Mouse (Mus musculus): Measurements from ENCODE around the gene Tbl3. TPM values are rescaled to one million over a fixed set of nuclear protein-coding genes. Genes with fewer than 3 reads are reported as not detected.

Gene Tbl3
- polyA plus RNA-seq, 1 experiment from 2014 or later: 62.4 TPM

DNA sequence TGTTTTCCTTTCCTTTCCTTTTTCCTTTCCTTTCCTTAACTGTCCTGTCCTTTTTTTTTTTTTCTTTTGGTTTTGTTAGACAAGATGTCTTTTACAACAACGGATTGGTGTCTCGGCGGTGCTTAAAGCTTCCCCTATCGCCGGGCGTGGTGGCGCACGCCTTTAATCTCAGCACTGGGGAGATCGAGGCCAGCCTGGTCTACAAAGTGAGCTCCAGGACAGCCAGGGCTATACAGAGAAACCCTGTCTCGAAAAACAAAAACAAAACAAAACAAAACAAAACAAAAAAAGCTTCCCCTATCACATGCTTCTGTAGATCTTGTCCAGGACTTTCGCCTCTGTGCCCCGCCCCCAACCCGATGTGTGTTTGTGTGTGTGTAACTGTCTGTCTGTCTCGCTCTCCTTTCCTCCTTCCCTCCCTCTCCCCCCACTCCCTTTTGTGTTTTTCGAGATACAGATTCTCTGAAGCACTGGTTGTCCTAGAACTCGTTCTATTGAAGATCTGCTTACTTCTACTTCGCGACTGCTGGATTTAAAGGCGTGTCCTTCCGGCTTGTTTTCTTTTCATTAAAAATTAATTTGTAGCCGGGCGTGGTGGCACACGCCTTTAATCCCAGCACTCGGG is 453 bp upstream of the Tbl3 start:
- Histone ChIP-seq H3K36me3 (ENCODE audit: control insufficient read depth, insufficient read depth, low read length) (peaks cover 10% of the 10 kb centered on the region), H3K4me3 (ENCODE audit: low read length) (peak overlapping the region; percentile 86), H3K4me2 (ENCODE audit: low read length) (peak overlapping the region; percentile 66), H3K4me1 (ENCODE audit: control insufficient read depth, insufficient read depth, low read depth, low read length) (peaks cover 16% of the 10 kb centered on the region), H3K27ac (ENCODE audit: low read depth, low read length) (peak overlapping the region; percentile 79), H3K9me3 (ENCODE audit: control insufficient read depth, low read length) (no peaks in the 10 kb centered on the region), H3K9ac (ENCODE audit: low read depth, low read length) (peak overlapping the region; percentile 78), H3K27me3 (replicated peaks; ENCODE audit: control insufficient read depth, insufficient read depth, low read length) (no peaks in the 10 kb centered on the region)
- 5% methylated on average over 24 of the region's 24 CpGs for WGBS
- ATAC-seq: peak; percentile 75

DNA sequence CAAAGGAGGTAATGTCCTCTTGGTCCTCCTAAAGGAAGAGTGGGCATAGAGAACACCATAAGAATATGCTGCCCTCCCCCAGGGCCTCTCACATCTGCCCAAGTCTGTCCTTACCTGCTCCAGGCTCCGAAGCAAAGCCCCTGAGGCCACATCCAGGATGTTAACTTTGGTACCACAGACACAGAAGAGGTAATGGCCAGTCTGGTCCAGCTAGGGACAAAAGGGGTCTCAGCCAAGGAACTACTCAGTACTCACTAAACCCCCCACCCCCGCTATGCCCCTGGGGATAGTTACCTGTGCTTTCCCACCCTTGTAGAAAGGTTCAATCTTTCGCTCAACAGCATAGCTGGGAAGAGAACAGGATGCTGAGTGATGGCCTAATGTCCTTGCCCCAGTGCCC is 1.6 kb downstream of the Tbl3 start:
- no peaks in the 10 kb centered on the region for H3K27me3 ChIP-seq (replicated peaks; ENCODE audit: control insufficient read depth, insufficient read depth, low read length)
- no peak for ATAC-seq
- no peak overlapping the region for H3K4me3 ChIP-seq (ENCODE audit: low read length)
- no peak overlapping the region for H3K9ac ChIP-seq (ENCODE audit: low read depth, low read length)
- H3K27ac ChIP-seq (ENCODE audit: low read depth, low read length): no peak overlapping the region
- H3K4me1 ChIP-seq (ENCODE audit: control insufficient read depth, insufficient read depth, low read depth, low read length): peaks cover 16% of the 10 kb centered on the region
- H3K4me2 ChIP-seq (ENCODE audit: low read length): no peak overlapping the region
- 97% methylated on average over 3 of the region's 3 CpGs for WGBS
- peaks cover 19% of the 10 kb centered on the region for H3K36me3 ChIP-seq (ENCODE audit: control insufficient read depth, insufficient read depth, low read length)
- no peaks in the 10 kb centered on the region for H3K9me3 ChIP-seq (ENCODE audit: control insufficient read depth, low read length)

DNA sequence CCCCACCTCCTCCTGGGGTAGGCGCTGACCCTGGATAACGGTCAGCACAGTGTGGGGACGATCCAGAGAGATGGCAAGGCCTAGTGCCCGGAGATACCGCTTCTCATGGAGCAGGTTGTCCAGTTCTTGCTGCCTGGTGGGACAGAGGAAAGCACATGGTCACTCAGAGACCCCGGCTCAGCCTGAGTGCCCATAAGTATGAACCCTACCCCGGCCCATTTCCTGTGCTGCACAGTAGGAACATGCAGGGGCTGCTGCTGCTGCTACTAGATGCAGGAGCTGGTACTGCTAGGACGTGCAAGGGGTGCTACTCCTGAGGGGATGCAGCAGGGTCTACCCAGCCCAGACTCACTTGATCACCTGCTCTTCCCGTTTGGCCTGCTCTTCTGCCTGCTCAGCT is 6.2 kb downstream of the Tbl3 start:
- Histone ChIP-seq H3K9ac (ENCODE audit: low read depth, low read length) (no peak overlapping the region), H3K9me3 (ENCODE audit: control insufficient read depth, low read length) (no peaks in the 10 kb centered on the region), H3K4me2 (ENCODE audit: low read length) (no peak overlapping the region), H3K36me3 (ENCODE audit: control insufficient read depth, insufficient read depth, low read length) (peaks cover 30% of the 10 kb centered on the region), H3K4me1 (ENCODE audit: control insufficient read depth, insufficient read depth, low read depth, low read length) (peaks cover 17% of the 10 kb centered on the region), H3K27ac (ENCODE audit: low read depth, low read length) (no peak overlapping the region), H3K4me3 (ENCODE audit: low read length) (no peak overlapping the region), H3K27me3 (replicated peaks; ENCODE audit: control insufficient read depth, insufficient read depth, low read length) (no peaks in the 10 kb centered on the region)
- no peak for ATAC-seq
- 92% methylated on average over 9 of the region's 9 CpGs for WGBS

DNA sequence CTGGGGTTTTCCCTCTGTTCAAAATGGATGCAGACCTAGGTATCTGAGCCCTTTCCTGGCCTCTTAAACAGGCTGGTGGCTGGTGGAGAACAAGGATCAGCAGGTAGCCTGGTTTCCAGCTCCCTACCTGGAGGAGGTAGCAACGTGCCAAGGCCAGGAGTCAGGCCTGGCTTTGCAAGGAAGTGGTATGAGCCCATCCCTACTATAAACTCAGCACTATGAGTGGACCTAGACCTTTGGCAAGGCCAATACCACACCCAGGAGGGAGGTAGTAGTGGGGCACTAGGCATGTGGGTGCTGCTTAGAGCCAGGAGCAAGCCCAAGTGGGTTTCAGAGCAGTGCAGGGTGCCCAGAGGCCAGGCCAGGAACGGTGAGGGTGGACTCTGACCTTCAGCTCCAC is 8.0 kb downstream of the Tbl3 start:
- no peaks in the 10 kb centered on the region for H3K27me3 ChIP-seq (replicated peaks; ENCODE audit: control insufficient read depth, insufficient read depth, low read length)
- no peak overlapping the region for H3K27ac ChIP-seq (ENCODE audit: low read depth, low read length)
- no peak overlapping the region for H3K4me3 ChIP-seq (ENCODE audit: low read length)
- H3K4me2 ChIP-seq (ENCODE audit: low read length): no peak overlapping the region
- no peak overlapping the region for H3K9ac ChIP-seq (ENCODE audit: low read depth, low read length)
- WGBS: 95% methylated on average over 2 of the region's 2 CpGs
- peaks cover 20% of the 10 kb centered on the region for H3K4me1 ChIP-seq (ENCODE audit: control insufficient read depth, insufficient read depth, low read depth, low read length)
- H3K9me3 ChIP-seq (ENCODE audit: control insufficient read depth, low read length): no peaks in the 10 kb centered on the region
- no peak for ATAC-seq
- peaks cover 28% of the 10 kb centered on the region for H3K36me3 ChIP-seq (ENCODE audit: control insufficient read depth, insufficient read depth, low read length)

DNA sequence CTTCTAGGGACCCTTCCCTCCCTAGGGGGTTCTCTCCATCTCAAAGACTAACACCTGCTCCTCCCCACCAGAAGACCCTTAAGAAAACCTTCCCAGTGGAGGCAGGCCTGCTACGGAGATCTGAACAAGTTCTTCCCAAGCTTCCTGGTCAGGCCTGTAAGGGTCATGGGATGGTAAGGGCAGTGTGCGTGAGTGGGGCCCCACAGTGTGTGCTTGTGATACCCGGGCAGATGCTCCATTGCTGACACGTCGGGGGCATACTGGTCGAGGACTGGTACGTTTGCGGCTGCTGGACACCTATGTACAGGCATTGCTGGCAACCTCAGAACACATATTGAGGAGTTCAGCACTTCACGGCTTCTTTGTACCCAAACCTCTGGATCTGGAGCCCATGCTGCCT is 8.7 kb downstream of the Tbl3 start:
- no peaks in the 10 kb centered on the region for H3K27me3 ChIP-seq (replicated peaks; ENCODE audit: control insufficient read depth, insufficient read depth, low read length)
- H3K9me3 ChIP-seq (ENCODE audit: control insufficient read depth, low read length): no peaks in the 10 kb centered on the region
- peaks cover 21% of the 10 kb centered on the region for H3K36me3 ChIP-seq (ENCODE audit: control insufficient read depth, insufficient read depth, low read length)
- peaks cover 20% of the 10 kb centered on the region for H3K4me1 ChIP-seq (ENCODE audit: control insufficient read depth, insufficient read depth, low read depth, low read length)
- 68% methylated on average over 9 of the region's 9 CpGs for WGBS
- H3K4me2 ChIP-seq (ENCODE audit: low read length): no peak overlapping the region
- H3K4me3 ChIP-seq (ENCODE audit: low read length): no peak overlapping the region
- ATAC-seq: no peak
- H3K9ac ChIP-seq (ENCODE audit: low read depth, low read length): no peak overlapping the region
- H3K27ac ChIP-seq (ENCODE audit: low read depth, low read length): no peak overlapping the region

DNA sequence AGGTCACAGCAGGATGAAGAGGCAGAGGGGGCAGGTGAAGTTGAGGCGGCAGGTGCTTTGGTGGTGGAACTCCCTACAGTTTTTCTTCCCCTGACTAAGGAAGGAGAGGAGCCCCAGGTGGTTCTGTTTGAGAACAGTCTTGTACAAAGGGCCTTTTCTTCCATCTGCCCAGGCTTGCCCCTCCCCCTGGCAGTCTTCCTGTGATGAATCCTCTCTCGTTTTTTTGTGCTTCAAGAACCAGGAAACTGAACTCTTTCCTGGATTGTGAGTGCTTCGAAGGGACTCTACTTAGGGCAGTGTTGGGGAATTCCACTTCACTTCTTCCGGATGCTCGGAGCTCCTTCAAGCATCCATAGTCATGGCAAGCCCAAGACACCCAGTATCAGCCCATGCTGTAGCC is 9.5 kb downstream of the Tbl3 start:
- Histone ChIP-seq H3K4me3 (ENCODE audit: low read length) (no peak overlapping the region), H3K27ac (ENCODE audit: low read depth, low read length) (no peak overlapping the region), H3K9me3 (ENCODE audit: control insufficient read depth, low read length) (no peaks in the 10 kb centered on the region), H3K36me3 (ENCODE audit: control insufficient read depth, insufficient read depth, low read length) (peaks cover 21% of the 10 kb centered on the region), H3K4me2 (ENCODE audit: low read length) (no peak overlapping the region), H3K9ac (ENCODE audit: low read depth, low read length) (no peak overlapping the region), H3K4me1 (ENCODE audit: control insufficient read depth, insufficient read depth, low read depth, low read length) (peaks cover 20% of the 10 kb centered on the region), H3K27me3 (replicated peaks; ENCODE audit: control insufficient read depth, insufficient read depth, low read length) (no peaks in the 10 kb centered on the region)
- no peak for ATAC-seq
- 12% methylated on average over 5 of the region's 5 CpGs for WGBS

DNA sequence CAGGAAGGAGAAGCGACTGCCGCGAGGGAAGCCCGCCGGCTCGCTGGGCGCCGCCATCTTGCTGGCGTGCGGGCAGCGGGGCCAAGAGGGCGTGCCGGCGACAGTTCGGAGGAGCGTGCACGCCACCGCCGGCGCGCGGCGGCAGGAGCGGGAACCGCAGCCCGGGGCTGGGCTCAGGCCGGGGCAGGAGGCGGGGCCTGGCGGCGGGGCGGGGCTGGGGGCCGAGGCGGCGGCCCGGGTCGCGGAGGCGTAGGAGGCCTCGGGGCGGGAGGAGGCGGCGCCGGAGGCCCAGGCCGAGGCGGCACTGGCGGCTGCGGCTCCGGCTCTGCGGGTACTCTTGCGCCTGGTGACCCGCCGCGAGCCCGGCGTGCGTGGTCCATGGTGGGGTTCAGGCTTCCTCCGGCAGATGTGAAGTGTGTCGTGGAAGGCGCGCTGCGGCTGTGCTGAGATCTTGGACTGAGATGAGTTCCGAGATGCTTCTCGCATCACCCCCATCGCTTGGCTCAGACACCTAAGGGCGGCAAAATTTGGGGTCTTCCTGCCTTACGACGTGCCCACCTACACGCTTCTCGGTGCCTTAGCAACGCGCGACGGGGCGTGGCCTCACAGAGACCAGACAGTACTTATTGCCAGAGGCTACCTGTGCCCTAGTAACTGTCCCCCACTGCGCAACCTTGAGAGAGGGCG is 11.3 kb downstream of the Tbl3 start, which contains the start of the genes Gfer and Noxo1:
Gfer (minus strand) TSS at position 146 of the 687 bp plus-strand sequence.
Noxo1 (plus strand) TSS at position 224 of the 687 bp plus-strand sequence.
- Histone ChIP-seq H3K27me3 (replicated peaks; ENCODE audit: control insufficient read depth, insufficient read depth, low read length) (no peaks in the 10 kb centered on the region), H3K27ac (ENCODE audit: low read depth, low read length) (peak within 1 kb of the TSS; percentile 96), H3K9me3 (ENCODE audit: control insufficient read depth, low read length) (no peaks in the 10 kb centered on the region), H3K9ac (ENCODE audit: low read depth, low read length) (peak within 1 kb of the TSS; percentile 90), H3K4me1 (ENCODE audit: control insufficient read depth, insufficient read depth, low read depth, low read length) (peaks cover 20% of the 10 kb centered on the region), H3K4me3 (ENCODE audit: low read length) (peak within 1 kb of the TSS; percentile 72), H3K4me2 (ENCODE audit: low read length) (peak within 1 kb of the TSS; percentile 69), H3K36me3 (ENCODE audit: control insufficient read depth, insufficient read depth, low read length) (peaks cover 19% of the 10 kb centered on the region)
- under 1% methylated on average over 75 of the region's 76 CpGs for WGBS
- ATAC-seq: peak; percentile 93

DNA sequence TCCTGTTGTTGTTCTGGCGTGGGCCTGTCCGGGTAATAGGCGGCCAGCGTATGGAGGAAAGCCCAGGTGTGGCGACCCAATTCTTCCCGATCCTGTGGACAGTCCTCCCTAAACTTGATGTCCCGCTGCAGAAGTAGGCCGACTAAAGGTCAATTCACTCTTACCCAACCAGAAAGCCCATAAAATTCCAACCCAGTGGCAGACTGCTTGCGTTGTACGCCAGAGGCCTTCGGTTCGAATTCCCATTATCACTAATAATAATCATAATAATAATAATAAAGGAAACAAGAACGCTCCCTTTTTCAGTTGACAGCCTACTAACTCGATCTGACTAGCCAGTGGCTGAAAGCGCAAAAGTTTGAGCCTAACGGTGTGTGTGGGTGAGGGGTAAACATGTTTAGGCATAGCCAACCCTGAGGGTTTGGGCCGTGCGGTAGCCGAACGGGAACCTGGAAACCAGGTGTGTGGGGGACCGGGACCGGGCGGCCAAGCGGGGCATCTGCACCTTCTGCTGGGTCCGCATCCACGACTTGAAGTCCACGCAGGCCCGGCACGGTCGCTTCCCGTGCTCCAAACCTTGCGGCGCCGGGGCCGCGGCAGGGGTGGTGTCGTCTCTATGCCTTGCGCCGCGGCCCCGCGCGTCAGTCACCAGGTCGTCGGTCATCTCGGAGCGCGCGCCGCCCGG is 12.0 kb downstream of the Tbl3 start:
- peak overlapping the region; percentile 90 for H3K9ac ChIP-seq (ENCODE audit: low read depth, low read length)
- H3K36me3 ChIP-seq (ENCODE audit: control insufficient read depth, insufficient read depth, low read length): peaks cover 14% of the 10 kb centered on the region
- peak overlapping the region; percentile 72 for H3K4me3 ChIP-seq (ENCODE audit: low read length)
- peak overlapping the region; percentile 96 for H3K27ac ChIP-seq (ENCODE audit: low read depth, low read length)
- H3K4me1 ChIP-seq (ENCODE audit: control insufficient read depth, insufficient read depth, low read depth, low read length): peaks cover 26% of the 10 kb centered on the region
- H3K4me2 ChIP-seq (ENCODE audit: low read length): peak overlapping the region; percentile 69
- WGBS: 7% methylated on average over 41 of the region's 51 CpGs
- no peaks in the 10 kb centered on the region for H3K9me3 ChIP-seq (ENCODE audit: control insufficient read depth, low read length)
- no peaks in the 10 kb centered on the region for H3K27me3 ChIP-seq (replicated peaks; ENCODE audit: control insufficient read depth, insufficient read depth, low read length)
- peak; percentile 61 for ATAC-seq

DNA sequence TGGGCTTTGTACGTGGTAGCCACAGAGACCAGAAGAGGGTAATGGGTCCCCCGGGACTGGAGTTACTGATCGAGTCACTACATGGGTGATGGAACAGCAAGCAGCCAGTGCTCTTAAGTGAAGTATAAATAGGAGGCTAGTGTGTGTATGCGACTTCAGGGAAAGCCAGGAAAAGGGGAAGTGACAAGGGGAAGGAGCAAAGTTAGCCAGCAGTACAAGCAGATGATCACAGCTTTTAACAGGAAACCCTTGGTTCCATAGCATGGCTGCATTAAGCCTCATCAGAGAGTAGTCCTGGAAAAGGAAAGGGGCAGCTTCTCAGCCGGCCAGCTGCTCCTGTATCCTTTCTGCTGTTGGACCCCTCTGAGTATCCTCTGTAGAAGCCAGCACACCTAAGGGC is 15.1 kb downstream of the Tbl3 start:
- no peak overlapping the region for H3K27ac ChIP-seq (ENCODE audit: low read depth, low read length)
- 89% methylated on average over 5 of the region's 5 CpGs for WGBS
- no peaks in the 10 kb centered on the region for H3K9me3 ChIP-seq (ENCODE audit: control insufficient read depth, low read length)
- H3K27me3 ChIP-seq (replicated peaks; ENCODE audit: control insufficient read depth, insufficient read depth, low read length): peaks cover 4% of the 10 kb centered on the region; the same call in 1 of the 2 replicates
- ATAC-seq: no peak
- H3K4me1 ChIP-seq (ENCODE audit: control insufficient read depth, insufficient read depth, low read depth, low read length): peaks cover 42% of the 10 kb centered on the region
- peaks cover 6% of the 10 kb centered on the region; the same call in 1 of the 2 replicates for H3K36me3 ChIP-seq (ENCODE audit: control insufficient read depth, insufficient read depth, low read length)
- no peak overlapping the region for H3K4me3 ChIP-seq (ENCODE audit: low read length)
- H3K9ac ChIP-seq (ENCODE audit: low read depth, low read length): no peak overlapping the region
- H3K4me2 ChIP-seq (ENCODE audit: low read length): no peak overlapping the region
